Mouse (Mus musculus): ENCODE data around the gene Zbtb12.

DNA sequence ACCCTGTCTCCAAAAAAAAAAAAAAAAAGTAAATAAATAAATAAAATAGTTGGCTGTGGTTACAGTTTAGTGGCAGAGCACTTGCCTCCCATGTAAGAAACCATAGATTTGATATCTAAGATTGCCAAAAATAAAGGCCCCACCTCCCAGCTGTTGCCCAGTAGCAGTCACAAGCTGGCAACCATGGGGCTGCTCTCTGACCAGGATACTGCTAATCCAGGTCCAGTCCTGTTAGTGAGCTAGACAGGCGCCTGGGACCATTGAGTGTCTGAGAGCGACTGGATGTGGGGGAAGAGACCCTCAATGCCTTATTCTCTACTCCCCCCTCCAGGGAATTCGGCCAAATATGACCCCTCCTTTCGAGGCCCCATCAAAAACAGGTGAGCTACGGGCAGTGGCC, 37.0 kb downstream of the Zbtb12 start:
- no peak for TF ChIP-seq EP300 (IDR thresholded peaks at IDR 0.05; ENCODE audit: low read depth)
- no peak for TF ChIP-seq CTCF (IDR thresholded peaks at IDR 0.05; ENCODE audit: low read depth)

Measured in liver, postnatal 0 days (tissue).